Mouse (Mus musculus): ENCODE measurements at regions not wholly inside any gene's neighbourhood (a gene's known extent, or its start where the extent isn't known, plus 50 kb on each side); places are given as distances from the start of the nearest gene placed in this dataset.
"Not testable (repeated sequence)": the region's sequence is repeated elsewhere in the genome, so short reads cannot be mapped to it uniquely, and the experiment has no call there.

DNA sequence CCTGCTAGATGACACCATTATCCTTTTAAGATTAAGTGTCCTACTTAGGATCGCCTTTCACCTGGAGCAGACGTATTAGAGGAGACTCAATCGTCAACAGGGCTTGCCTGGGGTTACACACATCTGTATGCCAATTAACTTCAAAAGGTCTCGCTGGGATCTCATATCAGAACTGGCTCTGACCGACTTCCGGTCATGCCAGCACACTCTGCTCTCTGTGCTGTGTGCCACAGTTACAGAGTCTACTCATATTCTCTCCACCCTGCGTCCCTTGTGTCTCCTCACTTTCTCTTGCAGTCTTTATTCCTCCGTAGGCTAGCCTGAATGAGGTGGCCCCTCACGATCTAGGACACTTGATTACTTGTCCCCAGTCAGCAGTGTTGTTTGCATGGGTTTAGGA, 165.9 kb upstream of the Trpc7 start:
- no peaks in the 10 kb centered on the region for H3K27me3 ChIP-seq (ENCODE audit: control insufficient read depth, insufficient read depth, low read length)
- no peaks in the 10 kb centered on the region for H3K9me3 ChIP-seq (ENCODE audit: control insufficient read depth, low read length)
- H3K4me2 ChIP-seq = no peak overlapping the region
- no peak overlapping the region for H3K9ac ChIP-seq (ENCODE audit: low read length)
- DNase-seq (ENCODE audit: low spot score, missing footprints) = no peak
- H3K27ac ChIP-seq (ENCODE audit: low read depth, low read length) = no peak overlapping the region
- ATAC-seq (ENCODE audit: low FRiP score) = no peak
- WGBS = 82% methylated on average over 9 of the region's 9 CpGs
- H3K36me3 ChIP-seq (ENCODE audit: control insufficient read depth, insufficient read depth, low read length) = no peaks in the 10 kb centered on the region
- no peaks in the 10 kb centered on the region for H3K4me1 ChIP-seq (ENCODE audit: control insufficient read depth, insufficient read depth, low read length)
- H3K4me3 ChIP-seq (ENCODE audit: low read depth, low read length) = no peak overlapping the region

DNA sequence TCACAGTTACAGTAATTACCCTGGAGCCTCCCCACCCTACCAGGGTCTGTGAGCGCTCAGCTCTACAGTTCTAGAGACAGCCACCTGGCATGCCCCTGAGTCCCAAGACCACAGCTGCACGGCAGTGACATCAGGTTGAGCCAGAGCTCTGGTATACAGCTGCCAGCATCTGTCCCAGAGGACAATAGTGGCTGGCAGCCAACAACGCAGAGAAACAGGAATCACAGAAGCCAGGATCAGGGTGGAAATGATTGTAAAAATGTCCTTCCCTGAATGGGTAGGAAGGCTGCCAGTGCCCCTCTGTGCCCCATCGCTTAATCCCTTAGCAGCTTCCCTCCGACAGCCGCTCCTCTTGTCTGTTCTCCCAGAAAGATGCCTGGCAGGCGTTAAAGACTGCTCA, 165.3 kb upstream of the Trpc7 start:
- Histone ChIP-seq H3K4me1 (ENCODE audit: control insufficient read depth, insufficient read depth, low read length) (no peaks in the 10 kb centered on the region), H3K27me3 (ENCODE audit: control insufficient read depth, insufficient read depth, low read length) (no peaks in the 10 kb centered on the region), H3K36me3 (ENCODE audit: control insufficient read depth, insufficient read depth, low read length) (no peaks in the 10 kb centered on the region), H3K9me3 (ENCODE audit: control insufficient read depth, low read length) (no peaks in the 10 kb centered on the region), H3K4me3 (ENCODE audit: low read depth, low read length) (no peak overlapping the region), H3K4me2 (no peak overlapping the region), H3K9ac (ENCODE audit: low read length) (no peak overlapping the region), H3K27ac (ENCODE audit: low read depth, low read length) (no peak overlapping the region)
- DNase-seq (ENCODE audit: low spot score, missing footprints) = no peak
- WGBS = 70% methylated on average over 7 of the region's 7 CpGs
- ATAC-seq (ENCODE audit: low FRiP score) = no peak

- no peak for ATAC-seq (ENCODE audit: low FRiP score)
- no peak overlapping the region for H3K9ac ChIP-seq (ENCODE audit: low read length)
- no peaks in the 10 kb centered on the region for H3K36me3 ChIP-seq (ENCODE audit: control insufficient read depth, insufficient read depth, low read length)
- H3K9me3 ChIP-seq (ENCODE audit: control insufficient read depth, low read length) = no peaks in the 10 kb centered on the region
- WGBS = 80% methylated on average over 15 of the region's 15 CpGs
- no peak overlapping the region for H3K4me2 ChIP-seq
- H3K4me3 ChIP-seq (ENCODE audit: low read depth, low read length) = no peak overlapping the region
- H3K27ac ChIP-seq (ENCODE audit: low read depth, low read length) = no peak overlapping the region
- H3K4me1 ChIP-seq (ENCODE audit: control insufficient read depth, insufficient read depth, low read length) = peaks cover 9% of the 10 kb centered on the region
- DNase-seq (ENCODE audit: low spot score, missing footprints) = no peak
- H3K27me3 ChIP-seq (ENCODE audit: control insufficient read depth, insufficient read depth, low read length) = no peaks in the 10 kb centered on the region
These were observed 161.0 kb upstream of the Trpc7 start for GRCm38 (mm10) chr13:57056786-57057185.

- ATAC-seq (ENCODE audit: low FRiP score) = no peak
- Histone ChIP-seq H3K27me3 (ENCODE audit: control insufficient read depth, insufficient read depth, low read length) (no peaks in the 10 kb centered on the region), H3K4me2 (no peak overlapping the region), H3K36me3 (ENCODE audit: control insufficient read depth, insufficient read depth, low read length) (no peaks in the 10 kb centered on the region), H3K9me3 (ENCODE audit: control insufficient read depth, low read length) (no peaks in the 10 kb centered on the region), H3K4me1 (ENCODE audit: control insufficient read depth, insufficient read depth, low read length) (peaks cover 9% of the 10 kb centered on the region), H3K27ac (ENCODE audit: low read depth, low read length) (no peak overlapping the region), H3K9ac (ENCODE audit: low read length) (no peak overlapping the region), H3K4me3 (ENCODE audit: low read depth, low read length) (no peak overlapping the region)
- 67% methylated on average over 12 of the region's 12 CpGs for WGBS
- DNase-seq (ENCODE audit: low spot score, missing footprints) = no peak
These were observed 159.8 kb upstream of the Trpc7 start for GRCm38 (mm10) chr13:57055409-57056195.

GRCm38 (mm10) chr13:57053361-57053760, 157.6 kb upstream of the Trpc7 start:
- H3K27me3 ChIP-seq (ENCODE audit: control insufficient read depth, insufficient read depth, low read length) = no peaks in the 10 kb centered on the region
- H3K4me1 ChIP-seq (ENCODE audit: control insufficient read depth, insufficient read depth, low read length) = peaks cover 9% of the 10 kb centered on the region
- 84% methylated on average over 4 of the region's 4 CpGs for WGBS
- H3K4me3 ChIP-seq (ENCODE audit: low read depth, low read length) = no peak overlapping the region
- H3K4me2 ChIP-seq = no peak overlapping the region
- H3K27ac ChIP-seq (ENCODE audit: low read depth, low read length) = no peak overlapping the region
- DNase-seq (ENCODE audit: low spot score, missing footprints) (no peak), ATAC-seq (ENCODE audit: low FRiP score) (no peak)
- H3K9ac ChIP-seq (ENCODE audit: low read length) = no peak overlapping the region
- H3K36me3 ChIP-seq (ENCODE audit: control insufficient read depth, insufficient read depth, low read length) = no peaks in the 10 kb centered on the region
- no peaks in the 10 kb centered on the region for H3K9me3 ChIP-seq (ENCODE audit: control insufficient read depth, low read length)

GRCm38 (mm10) chr13:57046130-57046529, 150.3 kb upstream of the Trpc7 start:
- H3K36me3 ChIP-seq (ENCODE audit: control insufficient read depth, insufficient read depth, low read length); H3K9me3 ChIP-seq (ENCODE audit: control insufficient read depth, low read length); H3K27me3 ChIP-seq (ENCODE audit: control insufficient read depth, insufficient read depth, low read length); H3K9ac ChIP-seq (ENCODE audit: low read length); DNase-seq (ENCODE audit: low spot score, missing footprints); H3K4me3 ChIP-seq (ENCODE audit: low read depth, low read length); H3K27ac ChIP-seq (ENCODE audit: low read depth, low read length); H3K4me1 ChIP-seq (ENCODE audit: control insufficient read depth, insufficient read depth, low read length); H3K4me2 ChIP-seq; ATAC-seq (ENCODE audit: low FRiP score): not testable (repeated sequence)
- 38% methylated on average over 4 of the region's 9 CpGs for WGBS

- Histone ChIP-seq H3K9ac (ENCODE audit: low read length) (no peak overlapping the region), H3K4me2 (no peak overlapping the region), H3K9me3 (ENCODE audit: control insufficient read depth, low read length) (no peaks in the 10 kb centered on the region), H3K4me3 (ENCODE audit: low read depth, low read length) (no peak overlapping the region), H3K27ac (ENCODE audit: low read depth, low read length) (no peak overlapping the region), H3K27me3 (ENCODE audit: control insufficient read depth, insufficient read depth, low read length) (no peaks in the 10 kb centered on the region), H3K4me1 (ENCODE audit: control insufficient read depth, insufficient read depth, low read length) (0 out of 2 replicates have a peak, but pooled peaks cover 2% of the 10 kb centered on the region), H3K36me3 (ENCODE audit: control insufficient read depth, insufficient read depth, low read length) (no peaks in the 10 kb centered on the region)
- no peak for DNase-seq (ENCODE audit: low spot score, missing footprints)
- no peak for ATAC-seq (ENCODE audit: low FRiP score)
- 93% methylated on average over 8 of the region's 8 CpGs for WGBS
These were observed 148.7 kb upstream of the Trpc7 start for GRCm38 (mm10) chr13:57044455-57044854.

DNA sequence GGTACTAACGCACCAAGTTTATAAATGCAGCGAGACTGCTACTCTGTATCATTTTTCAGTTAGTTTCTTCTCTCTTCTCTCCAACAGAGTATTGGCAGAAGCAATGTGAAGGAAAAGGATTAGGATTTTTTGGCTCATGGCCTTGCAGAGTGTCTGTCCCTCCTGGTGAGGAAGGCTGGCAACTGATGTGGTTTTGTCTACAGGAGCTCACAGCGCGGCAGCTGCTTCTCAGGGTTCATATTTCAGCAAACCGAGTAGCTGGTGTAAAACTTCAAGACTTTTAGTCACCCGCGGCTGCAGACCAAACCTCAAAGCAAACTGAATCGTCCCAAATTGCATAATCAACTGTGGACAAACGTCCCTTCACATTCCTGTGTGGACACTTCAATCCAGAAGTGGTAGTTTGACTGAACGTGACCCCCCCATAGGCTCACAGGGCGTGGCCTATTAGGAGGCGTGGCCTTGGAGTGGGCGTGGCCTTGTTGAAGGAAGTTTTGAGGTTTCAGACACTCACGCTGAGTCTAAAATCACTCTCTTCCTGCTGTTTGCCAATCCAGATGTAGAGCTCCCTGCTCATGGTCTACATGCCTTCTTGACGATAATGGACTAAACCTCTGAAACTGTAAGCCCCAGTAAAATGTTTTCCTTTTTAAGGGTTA, 147.7 kb upstream of the Trpc7 start:
- no peaks in the 10 kb centered on the region for H3K27me3 ChIP-seq (ENCODE audit: control insufficient read depth, insufficient read depth, low read length)
- H3K9me3 ChIP-seq (ENCODE audit: control insufficient read depth, low read length) = no peaks in the 10 kb centered on the region
- no peak overlapping the region for H3K4me3 ChIP-seq (ENCODE audit: low read depth, low read length)
- H3K4me2 ChIP-seq = no peak overlapping the region
- H3K36me3 ChIP-seq (ENCODE audit: control insufficient read depth, insufficient read depth, low read length) = no peaks in the 10 kb centered on the region
- no peak overlapping the region for H3K27ac ChIP-seq (ENCODE audit: low read depth, low read length)
- ATAC-seq (ENCODE audit: low FRiP score) (no peak), DNase-seq (ENCODE audit: low spot score, missing footprints) (no peak)
- 86% methylated on average over 15 of the region's 15 CpGs for WGBS
- 0 out of 2 replicates have a peak, but pooled peaks cover 2% of the 10 kb centered on the region for H3K4me1 ChIP-seq (ENCODE audit: control insufficient read depth, insufficient read depth, low read length)
- no peak overlapping the region for H3K9ac ChIP-seq (ENCODE audit: low read length)

DNA sequence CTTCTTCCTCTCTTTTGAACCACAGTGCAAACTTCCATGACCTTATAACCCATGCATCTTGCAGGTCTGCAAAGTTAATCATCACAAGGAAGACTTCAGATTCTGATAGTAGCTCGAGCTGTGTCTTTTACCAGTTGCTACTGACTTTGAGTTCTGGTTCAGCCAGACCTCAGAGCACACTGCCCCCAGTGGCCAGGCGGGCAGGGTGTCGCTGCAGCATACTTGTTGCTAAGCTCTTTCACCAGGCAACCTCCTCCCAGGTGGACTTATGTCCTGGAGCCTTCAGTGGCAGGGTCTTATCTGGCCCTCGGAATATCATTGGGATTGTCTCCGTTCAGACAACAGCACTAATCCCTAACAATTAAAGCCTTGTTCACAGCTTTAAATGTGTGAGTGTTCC, 146.7 kb upstream of the Trpc7 start:
- ATAC-seq (ENCODE audit: low FRiP score) (no peak), DNase-seq (ENCODE audit: low spot score, missing footprints) (no peak)
- H3K4me3 ChIP-seq (ENCODE audit: low read depth, low read length) = no peak overlapping the region
- 62% methylated on average over 5 of the region's 5 CpGs for WGBS
- no peak overlapping the region for H3K4me2 ChIP-seq
- no peak overlapping the region for H3K9ac ChIP-seq (ENCODE audit: low read length)
- no peak overlapping the region for H3K27ac ChIP-seq (ENCODE audit: low read depth, low read length)
- no peaks in the 10 kb centered on the region for H3K9me3 ChIP-seq (ENCODE audit: control insufficient read depth, low read length)
- no peaks in the 10 kb centered on the region for H3K27me3 ChIP-seq (ENCODE audit: control insufficient read depth, insufficient read depth, low read length)
- no peaks in the 10 kb centered on the region for H3K36me3 ChIP-seq (ENCODE audit: control insufficient read depth, insufficient read depth, low read length)
- H3K4me1 ChIP-seq (ENCODE audit: control insufficient read depth, insufficient read depth, low read length) = 0 out of 2 replicates have a peak, but pooled peaks cover 2% of the 10 kb centered on the region

Data from midbrain, embryonic 11.5 days (tissue).